Mouse (Mus musculus) embryonic fibroblast, embryonic 13.5 days (primary cell): ENCODE measurements at regions not wholly inside any gene's neighbourhood (a gene's known extent, or its start where the extent isn't known, plus 50 kb on each side); places are given as distances from the start of the nearest gene placed in this dataset.

Source experiments
- H3K27ac ChIP-seq: 2 replicates; pipeline ENCODE4 v1.5.1; 2012; ENCODE audit warnings: low read length, control low read depth, inconsistent platforms; ENCODE audit not compliant: insufficient read depth
- H3K4me1 ChIP-seq: 2 replicates; pipeline ENCODE4 v1.6.1; 2011; ENCODE audit warnings: low read length; ENCODE audit not compliant: control insufficient read depth, insufficient read depth
- H3K4me3 ChIP-seq: 2 replicates; pipeline ENCODE4 v1.5.1; 2011; ENCODE audit warnings: mild to moderate bottlenecking, control low read depth, low read length; ENCODE audit not compliant: insufficient read depth
- CTCF ChIP-seq: IDR thresholded peaks from 2 replicates; pipeline ENCODE4 v1.5.1; 2011; ENCODE audit warnings: mild to moderate bottlenecking, control low read depth, low read length, moderate library complexity, borderline replicate concordance; ENCODE audit not compliant: insufficient read depth
- POLR2A ChIP-seq: IDR thresholded peaks from 2 replicates; pipeline ENCODE4 v1.6.1; 2011; ENCODE audit warnings: low read depth, mild to moderate bottlenecking, control low read depth, low read length, moderate library complexity

DNA sequence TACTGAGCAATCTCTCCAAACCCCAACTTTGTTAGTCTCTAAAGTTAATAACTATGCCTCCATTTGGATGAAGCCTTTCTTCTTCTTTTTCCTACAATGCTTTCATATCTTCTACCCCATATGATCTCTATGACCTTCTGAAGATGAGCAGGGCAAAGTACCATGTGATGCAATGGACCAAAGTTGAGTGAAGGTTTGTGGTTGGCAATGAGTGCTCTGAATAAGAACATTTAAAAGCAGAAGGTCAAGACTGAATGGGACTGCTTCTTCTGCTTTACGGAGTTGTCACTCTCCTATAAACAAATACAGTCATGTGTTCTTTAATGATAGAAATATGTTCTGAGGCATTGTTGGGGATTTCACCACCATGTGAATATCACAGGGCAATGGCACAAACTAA is 65.0 kb upstream of the Marcks start:
- TF ChIP-seq CTCF (no peak), POLR2A (no peak)
- Histone ChIP-seq H3K4me1 (no peaks in the 10 kb centered on the region), H3K27ac (no peak overlapping the region), H3K4me3 (no peak overlapping the region)

DNA sequence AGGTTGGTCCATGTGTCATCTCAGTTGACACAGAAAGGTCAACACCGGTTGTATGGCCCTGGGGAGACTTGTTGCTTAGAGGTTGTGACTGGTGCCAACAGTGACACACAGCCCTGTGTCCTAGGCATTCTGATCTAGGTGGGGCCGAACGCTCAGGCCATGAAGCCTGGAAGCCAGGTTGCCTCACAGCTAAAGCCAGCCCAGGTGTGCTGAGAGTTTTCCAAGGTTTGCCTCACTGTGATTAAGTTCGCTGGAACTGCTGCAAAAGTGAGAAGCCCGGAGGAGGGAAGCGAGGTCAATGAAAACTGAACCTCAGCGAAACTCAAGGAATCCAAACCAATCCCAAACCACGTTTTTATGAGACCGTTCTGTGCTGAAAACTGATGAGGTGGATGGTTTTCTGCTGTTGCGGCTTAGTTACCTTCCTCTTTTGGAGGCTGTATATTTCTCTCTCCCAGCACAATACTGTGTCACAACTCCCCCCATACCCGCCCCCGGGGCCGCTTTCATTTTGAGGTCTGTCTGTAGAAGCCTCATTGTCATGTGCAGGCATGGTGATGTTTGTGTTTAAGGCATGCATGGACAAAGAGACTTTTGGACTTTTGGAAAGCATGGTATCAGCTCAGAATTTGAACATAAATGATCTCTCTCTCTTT is 56.2 kb upstream of the Marcks start:
- Histone ChIP-seq H3K4me1 (no peaks in the 10 kb centered on the region), H3K27ac (no peak overlapping the region), H3K4me3 (no peak overlapping the region)
- TF ChIP-seq POLR2A = no peak
- TF ChIP-seq CTCF = no peak

DNA sequence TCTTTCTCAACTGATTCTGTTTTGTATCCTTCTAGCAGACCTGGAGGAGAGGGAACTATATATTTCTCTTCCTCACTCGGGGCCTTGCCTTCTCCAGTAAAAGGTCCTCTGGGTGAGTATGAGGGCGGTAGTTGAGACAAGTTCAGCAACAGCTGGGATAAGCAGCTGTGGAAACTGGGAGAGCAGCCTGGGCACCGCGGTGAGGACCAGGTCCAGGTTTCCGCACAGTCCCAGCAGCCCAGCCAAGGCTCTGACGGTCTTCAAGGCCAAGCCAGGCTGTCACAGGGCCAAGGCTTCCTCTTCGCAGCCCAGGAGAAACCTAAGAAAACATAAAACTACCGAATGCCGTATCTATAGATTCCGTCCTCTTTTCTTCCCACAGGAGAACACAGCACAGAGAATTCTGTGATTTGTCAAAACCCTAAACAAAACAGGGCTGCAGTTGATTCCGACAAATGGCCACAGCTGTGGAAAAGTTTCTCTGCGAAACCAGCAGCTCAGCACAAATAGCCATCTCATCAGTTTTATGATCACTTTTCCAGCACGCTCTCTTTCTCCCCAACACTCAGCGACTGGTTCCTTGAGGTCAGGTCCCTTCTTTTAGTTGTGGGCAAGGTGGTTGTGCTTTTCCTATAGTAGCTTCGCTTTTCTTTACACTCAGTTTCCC is 55.5 kb upstream of the Marcks start:
- Histone ChIP-seq H3K4me3 (no peak overlapping the region), H3K27ac (no peak overlapping the region), H3K4me1 (no peaks in the 10 kb centered on the region)
- TF ChIP-seq CTCF (no peak), POLR2A (no peak)

DNA sequence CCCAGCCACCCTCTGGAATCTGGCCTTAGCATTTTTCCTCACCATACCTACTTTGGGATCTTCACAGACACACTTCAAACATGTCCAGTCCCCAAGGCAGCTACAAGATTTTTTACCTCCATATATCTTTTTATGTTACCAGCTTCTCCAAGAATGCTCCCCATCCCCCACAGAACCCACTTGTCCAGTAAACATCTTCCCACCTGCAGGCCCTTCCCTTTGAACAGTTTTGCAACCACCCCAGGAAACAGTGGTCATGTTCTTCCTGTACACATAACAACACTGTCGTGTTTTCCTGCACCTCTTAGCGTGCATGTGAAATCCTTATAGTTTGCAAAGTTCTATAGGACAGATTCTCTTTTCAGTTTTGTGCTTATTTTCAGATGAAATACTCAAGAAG is 53.9 kb upstream of the Marcks start:
- Histone ChIP-seq H3K4me3 (no peak overlapping the region), H3K4me1 (no peaks in the 10 kb centered on the region), H3K27ac (no peak overlapping the region)
- TF ChIP-seq POLR2A = no peak
- no peak for TF ChIP-seq CTCF

DNA sequence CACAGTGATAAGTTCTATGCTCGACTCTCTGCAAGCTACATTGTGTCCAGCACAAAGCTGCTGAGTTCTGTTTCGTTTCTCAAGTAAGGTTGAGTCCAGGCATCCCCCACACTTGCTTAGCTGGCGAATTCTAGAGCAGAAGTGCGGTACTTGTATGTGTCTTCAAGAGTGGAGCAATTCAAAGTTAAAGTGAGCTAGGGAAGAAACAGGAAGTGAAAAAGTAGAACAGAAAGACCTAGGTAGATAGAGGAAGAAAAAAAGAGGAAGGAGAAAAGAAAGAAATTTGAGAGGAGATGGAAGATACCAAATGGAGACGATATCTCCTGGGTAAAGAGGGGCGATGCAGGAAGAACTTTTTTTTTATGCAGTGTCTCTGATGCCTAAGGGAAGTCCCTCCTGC is 51.4 kb upstream of the Marcks start:
- no peak for TF ChIP-seq POLR2A
- no peak for TF ChIP-seq CTCF
- no peak overlapping the region for H3K4me3 ChIP-seq
- no peaks in the 10 kb centered on the region for H3K4me1 ChIP-seq
- no peak overlapping the region for H3K27ac ChIP-seq
